Mouse (Mus musculus): Measurements from ENCODE around the gene Olfr1416.
"Not testable (repeated sequence)": the region's sequence is repeated elsewhere in the genome, so short reads cannot be mapped to it uniquely, and the experiment has no call there.

Gene Olfr1416

GRCm38 (mm10) chr1:92485013-92485412 is at the start of gene Olfr1416:
TSS of gene Olfr1416 (minus strand) at chr1:92485113.
- in situ Hi-C loops (cut with MboI; ENCODE audit: low sequenced_read_pairs), result no loop called here

- in situ Hi-C loops (cut with MboI; ENCODE audit: low sequenced_read_pairs), result loop anchor here (5.0 kb wide), 1 partner anchor 84 kb away; the partner anchor contains the start of gene Olfr1410
Observed at GRCm38 (mm10) chr1:92523764-92524163, 38.9 kb upstream of the Olfr1416 start.

- in situ Hi-C loops (cut with MboI; ENCODE audit: low sequenced_read_pairs), result loop anchor here (5.0 kb wide), 1 partner anchor 86 kb away; the partner anchor contains the start of gene Olfr1410
Observed at GRCm38 (mm10) chr1:92521376-92521775, 36.5 kb upstream of the Olfr1416 start.

- in situ Hi-C loops (cut with MboI; ENCODE audit: low sequenced_read_pairs), result no loop called here
Observed at GRCm38 (mm10) chr1:92519046-92519445, 34.1 kb upstream of the Olfr1416 start.

- in situ Hi-C loops (cut with MboI; ENCODE audit: low sequenced_read_pairs), result no loop called here
Observed at GRCm38 (mm10) chr1:92518561-92518960, 33.6 kb upstream of the Olfr1416 start, which contains the start of gene Olfr1414. TSS of gene Olfr1414 (minus strand) at chr1:92518661.

- in situ Hi-C loops (cut with MboI; ENCODE audit: low sequenced_read_pairs), result no loop called here
Observed at GRCm38 (mm10) chr1:92515390-92515789, 30.5 kb upstream of the Olfr1416 start.

GRCm38 (mm10) chr1:92511646-92512045 is 26.7 kb upstream of the Olfr1416 start:
- in situ Hi-C loops (cut with MboI; ENCODE audit: low sequenced_read_pairs), result not testable (repeated sequence)

GRCm38 (mm10) chr1:92496001-92496400 is 11.1 kb upstream of the Olfr1416 start, which contains the start of gene Olfr1415:
TSS of gene Olfr1415 (minus strand) at chr1:92496101.
- in situ Hi-C loops (cut with MboI; ENCODE audit: low sequenced_read_pairs), result no loop called here

- in situ Hi-C loops (cut with MboI; ENCODE audit: low sequenced_read_pairs), result loop anchor here (25.0 kb wide), 1 partner anchor 512 kb away; no protein-coding TSS in a partner anchor
Observed at GRCm38 (mm10) chr1:92474066-92474578, 10.8 kb downstream of the Olfr1416 start.

- in situ Hi-C loops (cut with MboI; ENCODE audit: low sequenced_read_pairs), result loop anchor here (25.0 kb wide), 1 partner anchor 511 kb away; no protein-coding TSS in a partner anchor
Observed at GRCm38 (mm10) chr1:92473165-92474041, 11.5 kb downstream of the Olfr1416 start, which contains the start of gene Ndufa10. TSS of gene Ndufa10 (minus strand) at chr1:92473860.

GRCm38 (mm10) chr1:92468891-92469290 is 16.0 kb downstream of the Olfr1416 start:
- in situ Hi-C loops (cut with MboI; ENCODE audit: low sequenced_read_pairs), result loop anchor here (25.0 kb wide), 1 partner anchor 507 kb away; no protein-coding TSS in a partner anchor

GRCm38 (mm10) chr1:92458416-92458815 is 26.5 kb downstream of the Olfr1416 start:
- in situ Hi-C loops (cut with MboI; ENCODE audit: low sequenced_read_pairs), result loop anchor here (25.0 kb wide), 1 partner anchor 496 kb away; no protein-coding TSS in a partner anchor

- in situ Hi-C loops (cut with MboI; ENCODE audit: low sequenced_read_pairs), result loop anchor here (25.0 kb wide), 1 partner anchor 495 kb away; no protein-coding TSS in a partner anchor
Observed at GRCm38 (mm10) chr1:92457758-92458157, 27.2 kb downstream of the Olfr1416 start.

- in situ Hi-C loops (cut with MboI; ENCODE audit: low sequenced_read_pairs), result loop anchor here (25.0 kb wide), 1 partner anchor 492 kb away; no protein-coding TSS in a partner anchor
Observed at GRCm38 (mm10) chr1:92453751-92454445, 31.0 kb downstream of the Olfr1416 start.

GRCm38 (mm10) chr1:92448293-92448692 is 36.6 kb downstream of the Olfr1416 start:
- in situ Hi-C loops (cut with MboI; ENCODE audit: low sequenced_read_pairs), result no loop called here

- in situ Hi-C loops (cut with MboI; ENCODE audit: low sequenced_read_pairs), result no loop called here
Observed at GRCm38 (mm10) chr1:92441453-92442063, 43.4 kb downstream of the Olfr1416 start.

- in situ Hi-C loops (cut with MboI; ENCODE audit: low sequenced_read_pairs), result no loop called here
Observed at GRCm38 (mm10) chr1:92440066-92440750, 44.7 kb downstream of the Olfr1416 start.

GRCm38 (mm10) chr1:92437678-92438271 is 47.1 kb downstream of the Olfr1416 start:
- in situ Hi-C loops (cut with MboI; ENCODE audit: low sequenced_read_pairs), result no loop called here

GRCm38 (mm10) chr1:92436831-92437321 is 48.0 kb downstream of the Olfr1416 start:
- in situ Hi-C loops (cut with MboI; ENCODE audit: low sequenced_read_pairs), result no loop called here
